33 mouse cellular contexts compared by ENCODE assay signal in genomic region chr2:79510485-79511094, GRCm38 (mm10). TPM values are rescaled to one million over a fixed set of nuclear protein-coding genes. Genes with fewer than 3 reads are reported as not detected.
DNase-seq lines count a peak whose midpoint lies in the region; ATAC-seq and TF ChIP-seq lines count a peak whose summit lies in the region.
"Had no signal": no experiment of that assay in that cellular context is flagged by ENCODE, and none has a peak within 500 bp of the region (broad histone marks: within the 10 kb centered on the region; RNA-seq: fewer than 3 reads in every experiment).

No protein-coding gene starts in this region.

- peak overlapping the region; percentile 56; the same call in 1 of the 2 replicates for H3K27ac ChIP-seq in heart, embryonic 10.5 days
- H3K27ac ChIP-seq in kidney, embryonic 14.5 days (ENCODE audit: low read depth, low read length): no peak overlapping the region
- peak overlapping the region; percentile 83 for H3K27ac ChIP-seq in embryonic fibroblast, embryonic 13.5 days (ENCODE audit: insufficient read depth, low read length)
- H3K27ac ChIP-seq in heart, postnatal 0 days (ENCODE audit: low read depth): no peak overlapping the region
- H3K27ac ChIP-seq: embryonic facial prominence, embryonic 13.5 days; forebrain, embryonic 12.5 days; hindbrain, embryonic 14.5 days; layer of hippocampus, adult 2 months; left cerebral cortex, adult 2 months; limb, embryonic 13.5 days; midbrain, embryonic 13.5 days had no signal

- TF ChIP-seq CTCF in embryonic fibroblast, embryonic 13.5 days (IDR thresholded peaks at IDR 0.05; ENCODE audit: borderline replicate concordance, insufficient read depth, low read length): no peak
- TF ChIP-seq CTCF in heart, postnatal 0 days (IDR thresholded peaks at IDR 0.05; ENCODE audit: low read depth): no peak

- intact Hi-C loops in heart, postnatal 36 days (cut with DNase I): loop anchor here (5.0 kb wide), 1 partner anchor 757 kb away; no protein-coding TSS in a partner anchor

- H3K4me3 ChIP-seq in heart, embryonic 10.5 days: no peak overlapping the region
- no peak overlapping the region for H3K4me3 ChIP-seq in kidney, embryonic 14.5 days (ENCODE audit: low read length)
- no peak overlapping the region for H3K4me3 ChIP-seq in embryonic fibroblast, embryonic 13.5 days (ENCODE audit: insufficient read depth, low read length)
- H3K4me3 ChIP-seq in heart, postnatal 0 days (ENCODE audit: low read depth, low read length): peak overlapping the region; percentile 7; the same call in 1 of the 2 replicates
- H3K4me3 ChIP-seq: embryonic facial prominence, embryonic 13.5 days; erythroblast, embryonic 14.5 days; forebrain, embryonic 12.5 days; layer of hippocampus, adult 2 months; left cerebral cortex, adult 2 months; limb, embryonic 13.5 days; midbrain, embryonic 13.5 days had no signal

- TF ChIP-seq EP300 in heart, postnatal 0 days (IDR thresholded peaks at IDR 0.05; ENCODE audit: low read depth): no peak

- no peak for TF ChIP-seq POLR2A in embryonic fibroblast, embryonic 13.5 days (IDR thresholded peaks at IDR 0.05; ENCODE audit: low read depth, low read length)

- H3K4me1 ChIP-seq in heart, embryonic 10.5 days: peaks cover 18% of the 10 kb centered on the region; the same call in 1 of the 2 replicates
- no peaks in the 10 kb centered on the region for H3K4me1 ChIP-seq in kidney, embryonic 14.5 days (ENCODE audit: control insufficient read depth, insufficient read depth, low read length)
- H3K4me1 ChIP-seq in embryonic fibroblast, embryonic 13.5 days (ENCODE audit: control insufficient read depth, insufficient read depth, low read length): peaks cover 3% of the 10 kb centered on the region
- no peaks in the 10 kb centered on the region; the same call in 1 of the 2 replicates for H3K4me1 ChIP-seq in heart, postnatal 0 days (ENCODE audit: control insufficient read depth, insufficient read depth)
- H3K4me1 ChIP-seq: embryonic facial prominence, embryonic 13.5 days; forebrain, embryonic 12.5 days; midbrain, embryonic 13.5 days had no signal

- no peak overlapping the region for H3K4me2 ChIP-seq in kidney, embryonic 14.5 days (replicated peaks; ENCODE audit: low read depth, low read length)
- peak overlapping the region; percentile 50 for H3K4me2 ChIP-seq in heart, postnatal 0 days (ENCODE audit: low read depth, low read length)
- H3K4me2 ChIP-seq: embryonic facial prominence, embryonic 13.5 days; forebrain, embryonic 12.5 days; hindbrain, embryonic 14.5 days; limb, embryonic 13.5 days; liver, embryonic 11.5 days; midbrain, embryonic 13.5 days had no signal

- no peaks in the 10 kb centered on the region for H3K9me3 ChIP-seq in heart, embryonic 10.5 days
- H3K9me3 ChIP-seq in kidney, embryonic 14.5 days (ENCODE audit: control insufficient read depth, low read length): no peaks in the 10 kb centered on the region
- H3K9me3 ChIP-seq in heart, postnatal 0 days (replicated peaks; ENCODE audit: control insufficient read depth, low read length): no peaks in the 10 kb centered on the region
- H3K9me3 ChIP-seq: embryonic facial prominence, embryonic 13.5 days; forebrain, embryonic 12.5 days; limb, embryonic 13.5 days; midbrain, embryonic 13.5 days had no signal

- H3K27me3 ChIP-seq in heart, embryonic 10.5 days (ENCODE audit: insufficient read depth, poor library complexity, severe bottlenecking): no peaks in the 10 kb centered on the region
- H3K27me3 ChIP-seq in kidney, embryonic 14.5 days (ENCODE audit: control insufficient read depth, insufficient read depth, low read length): no peaks in the 10 kb centered on the region
- H3K27me3 ChIP-seq in heart, postnatal 0 days (ENCODE audit: control insufficient read depth, insufficient read depth, low read length): no peaks in the 10 kb centered on the region
- H3K27me3 ChIP-seq: embryonic facial prominence, embryonic 13.5 days; forebrain, embryonic 12.5 days; midbrain, embryonic 13.5 days had no signal

- WGBS in heart, embryonic 10.5 days: 44% methylated on average over 10 of the region's 10 CpGs
- 47% methylated on average over 10 of the region's 10 CpGs for WGBS in kidney, embryonic 14.5 days
- 31% methylated on average over 10 of the region's 10 CpGs for WGBS in heart, postnatal 0 days

- ATAC-seq in kidney, embryonic 14.5 days (ENCODE audit: low FRiP score, low TSS enrichment): 0 out of 2 replicates have a peak, but pooled peaks have one; percentile 55
- ATAC-seq in heart, postnatal 0 days (ENCODE audit: insufficient read depth, low read depth): peak; percentile 20; the same call in 1 of the 2 replicates
- ATAC-seq: forebrain, postnatal 0 days; intestine, postnatal 0 days; midbrain, embryonic 13.5 days had no signal

- DNase-seq in heart, embryonic 10.5 days (ENCODE audit: low spot score): no peak
- no peak for DNase-seq in heart, postnatal 36 days
- DNase-seq in kidney, postnatal 25 days: no peak
- peak; percentile 15 for DNase-seq in heart, postnatal 0 days (ENCODE audit: low spot score)
- DNase-seq in B cell, adult 2 months: no peak
- DNase-seq: adrenal gland, postnatal 14 days; cerebellum, adult 11 months; cerebellum, adult 9-11 months; forebrain, postnatal 0 days; kidney, postnatal 36 days; lung, postnatal 36 days; thymus, postnatal 4 days had no signal

- H3K36me3 ChIP-seq in heart, embryonic 10.5 days: no peaks in the 10 kb centered on the region
- H3K36me3 ChIP-seq in kidney, embryonic 14.5 days (ENCODE audit: control insufficient read depth, insufficient read depth, low read length): no peaks in the 10 kb centered on the region
- no peaks in the 10 kb centered on the region for H3K36me3 ChIP-seq in heart, postnatal 0 days (replicated peaks; ENCODE audit: control insufficient read depth, insufficient read depth, low read length)
- H3K36me3 ChIP-seq: embryonic facial prominence, embryonic 13.5 days; forebrain, embryonic 12.5 days; limb, embryonic 13.5 days; midbrain, embryonic 13.5 days had no signal

- no peak overlapping the region for H3K9ac ChIP-seq in kidney, embryonic 14.5 days (ENCODE audit: low read depth, low read length)
- no peak overlapping the region for H3K9ac ChIP-seq in heart, postnatal 0 days (replicated peaks; ENCODE audit: low read depth, low read length)
- H3K9ac ChIP-seq: embryonic facial prominence, embryonic 13.5 days; forebrain, embryonic 12.5 days; forebrain, postnatal 0 days; hindbrain, embryonic 14.5 days; limb, embryonic 13.5 days; midbrain, embryonic 13.5 days had no signal

RNA-seq across cellular contexts. Expression of gene Cerkl, which starts 54.0 kb away (rescaled TPM):
- polyA plus RNA-seq in heart, embryonic 10.5 days (2016; fragmentation: Nextera tagmentation; extraction: Ambion mirVana): 0.15 and 1.5 TPM in 2 replicates
- under 1 TPM; 0.76 to 0.97 TPM for total RNA-seq in heart, postnatal 36 days (2021)
- 1.4 and 2.7 TPM in 2 replicates for polyA plus RNA-seq in kidney, embryonic 14.5 days (2014; fragmentation: Nextera tagmentation; extraction: Ambion mirVana)
- polyA plus RNA-seq in embryonic fibroblast, embryonic 13.5 days (2011; ENCODE audit: insufficient read length, low read depth, missing spikeins): 0.99 and 2.2 TPM in 2 replicates
- total RNA-seq in heart, postnatal 0 days (2014; rRNA removed; ENCODE audit: low replicate concordance): 1.5 TPM in 1 of 2 replicates, not detected in the other
- polyA plus RNA-seq in heart, postnatal 0 days (2015; fragmentation: Nextera tagmentation; extraction: Ambion mirVana): 0.44 and 1.4 TPM in 2 replicates

RNA-seq across cellular contexts. Expression of gene Neurod1, which starts 54.0 kb away (rescaled TPM):
- polyA plus RNA-seq in heart, embryonic 10.5 days (2016; fragmentation: Nextera tagmentation; extraction: Ambion mirVana): 0.25 and 0.57 TPM in 2 replicates
- total RNA-seq in heart, postnatal 36 days (2021): not detected
- polyA plus RNA-seq in kidney, embryonic 14.5 days (2014; fragmentation: Nextera tagmentation; extraction: Ambion mirVana): not detected in 2 replicates
- not detected in 2 replicates for polyA plus RNA-seq in embryonic fibroblast, embryonic 13.5 days (2011; ENCODE audit: insufficient read length, low read depth, missing spikeins)
- not detected in 2 replicates for total RNA-seq in heart, postnatal 0 days (2014; rRNA removed; ENCODE audit: low replicate concordance)
- polyA plus RNA-seq in heart, postnatal 0 days (2015; fragmentation: Nextera tagmentation; extraction: Ambion mirVana): not detected in 2 replicates
- total RNA-seq: adrenal gland, postnatal 14 days; common myeloid progenitor, adult 5-6 weeks; gastrocnemius, adult 8-10 months; gastrocnemius, postnatal 4 days; heart, postnatal 10 days; megakaryocyte, adult 5-6 weeks; MEL had no signal
- polyA plus RNA-seq: erythroblast, embryonic 14.5 days; limb, embryonic 13.5 days; lung, embryonic 16.5 days; testis, adult 2 months; thymus, postnatal 0 days had no signal

Comparison
In these comparisons a context has a peak if more than half of its experiments do, and no peak if none do; other contexts are left out.
1. H3K27ac ChIP-seq: peak in heart, embryonic 10.5 days (single experiment) and embryonic fibroblast, embryonic 13.5 days (single experiment); none in kidney, embryonic 14.5 days (single experiment) and heart, postnatal 0 days (single experiment).